Mouse (Mus musculus): ENCODE measurements around the gene Ccdc86.

GRCm38 (mm10) chr19:10972660-10973059 lies 23.6 kb upstream of the Ccdc86 start:
- TF ChIP-seq CTCF (conservative IDR thresholded peaks at IDR 0.05; ENCODE audit: low read length) (no peak), POU5F1 (IDR thresholded peaks at IDR 0.05; ENCODE audit: borderline replicate concordance, low read length) (peak; percentile 86; the same call in 1 of the 2 replicates), NANOG (IDR thresholded peaks at IDR 0.05; ENCODE audit: borderline replicate concordance, low read length) (peak; percentile 89)
